ENCODE assay signal across 16 mouse cellular contexts in the genomic region with DNA sequence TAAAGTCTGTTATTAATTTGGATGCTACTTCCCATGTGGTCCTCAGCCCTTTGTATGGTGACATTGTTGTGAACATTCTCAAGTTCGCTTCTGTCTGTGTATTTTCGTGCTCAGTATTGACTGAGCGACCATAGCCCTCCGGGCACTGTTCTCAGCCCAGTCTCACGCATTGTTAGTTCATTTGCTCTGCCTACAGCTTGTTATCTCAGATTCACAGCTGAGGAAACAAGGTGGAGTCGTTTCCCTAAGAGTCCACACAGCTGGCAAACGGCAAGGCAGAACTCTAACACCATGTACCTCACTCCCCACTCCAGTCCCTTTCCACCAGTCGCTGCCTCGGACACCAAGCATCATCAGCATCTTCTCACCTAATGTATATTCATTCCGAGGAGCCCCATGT.
"Had no signal": no experiment of that assay in that cellular context is flagged by ENCODE, and none has a peak within 500 bp of the region (broad histone marks: within the 10 kb centered on the region; RNA-seq: fewer than 3 reads in every experiment).

No protein-coding gene starts in this region.

- H3K4me1 ChIP-seq: liver, embryonic 13.5 days; midbrain, embryonic 12.5 days had no signal

- ATAC-seq: intestine, embryonic 16.5 days; midbrain, embryonic 16.5 days had no signal

- H3K9me3 ChIP-seq: liver, embryonic 13.5 days; midbrain, embryonic 12.5 days had no signal

- H3K4me3 ChIP-seq: liver, embryonic 13.5 days; midbrain, embryonic 12.5 days had no signal

- H3K9ac ChIP-seq: liver, embryonic 13.5 days; midbrain, embryonic 12.5 days had no signal

- H3K4me2 ChIP-seq: liver, embryonic 13.5 days; midbrain, embryonic 12.5 days had no signal

- H3K27ac ChIP-seq: liver, embryonic 13.5 days; macrophage; midbrain, embryonic 12.5 days had no signal

- DNase-seq: kidney, adult 18-20 months; kidney, adult 9 months; kidney, postnatal 14 days; kidney, postnatal 4 days; left cerebral cortex, postnatal 4 days; liver, embryonic 13.5 days; lung, adult 2 months; lung, postnatal 14 days; right cerebral cortex, adult 18-20 months; right cerebral cortex, postnatal 14 days; right cerebral cortex, postnatal 4 days; thymus, postnatal 25 days had no signal

- H3K36me3 ChIP-seq: liver, embryonic 13.5 days; midbrain, embryonic 12.5 days had no signal

- H3K27me3 ChIP-seq: liver, embryonic 13.5 days; midbrain, embryonic 12.5 days had no signal
